Mouse (Mus musculus): ENCODE data around the gene Ly6g6f. TPM values are rescaled to one million over a fixed set of nuclear protein-coding genes. Genes with fewer than 3 reads are reported as not detected.
A peak's percentile ranks its signal among the peaks of the same experiment; 100 is the strongest.

Gene Ly6g6f
- total RNA-seq, 4 experiments from 2014 or later, result 0.50 to 0.54 TPM; not detected in 2

- no peak for DNase-seq (ENCODE audit: low spot score in 2 of 2)
These were observed 5.2 kb downstream of the Ly6g6f start for GRCm38 (mm10) chr17:35080248-35080647.

- no peak for DNase-seq (ENCODE audit: low spot score in 2 of 2)
These were observed 5.6 kb downstream of the Ly6g6f start for GRCm38 (mm10) chr17:35079778-35080177.

- no peak for DNase-seq (ENCODE audit: low spot score in 2 of 2)
These were observed 7.6 kb downstream of the Ly6g6f start, which contains the start of gene Ly6g6d for GRCm38 (mm10) chr17:35077786-35078233. Gene Ly6g6d, minus strand, starts transcription at chr17:35078065.

GRCm38 (mm10) chr17:35077285-35077684 lies 8.1 kb downstream of the Ly6g6f start:
- no peak for DNase-seq (ENCODE audit: low spot score in 2 of 2)

GRCm38 (mm10) chr17:35076507-35077176 lies 8.8 kb downstream of the Ly6g6f start, which contains the start of gene Ly6g6e:
Gene Ly6g6e, plus strand, starts transcription at chr17:35076902.
- DNase-seq (ENCODE audit: low spot score in 2 of 2), result no peak

GRCm38 (mm10) chr17:35074097-35074496 lies 11.3 kb downstream of the Ly6g6f start:
- DNase-seq (ENCODE audit: low spot score in 2 of 2), result no peak

- DNase-seq (ENCODE audit: low spot score in 2 of 2), result no peak
These were observed 14.0 kb downstream of the Ly6g6f start for GRCm38 (mm10) chr17:35071454-35071853.

GRCm38 (mm10) chr17:35070556-35071229 lies 14.7 kb downstream of the Ly6g6f start:
- no peak for DNase-seq (ENCODE audit: low spot score in 2 of 2)

- no peak for DNase-seq (ENCODE audit: low spot score in 2 of 2)
These were observed 17.0 kb downstream of the Ly6g6f start for GRCm38 (mm10) chr17:35068213-35068914.

- DNase-seq (ENCODE audit: low spot score in 2 of 2), result no peak
These were observed 19.3 kb downstream of the Ly6g6f start, which contains the start of gene Mpig6b for GRCm38 (mm10) chr17:35066084-35066483. Gene Mpig6b, minus strand, starts transcription at chr17:35066184.

GRCm38 (mm10) chr17:35064951-35065947 lies 20.2 kb downstream of the Ly6g6f start, which contains the start of gene Ly6g6c:
Gene Ly6g6c, plus strand, starts transcription at chr17:35065388.
- no peak for DNase-seq (ENCODE audit: low spot score in 2 of 2)

- DNase-seq (ENCODE audit: low spot score in 2 of 2), result no peak
These were observed 21.0 kb downstream of the Ly6g6f start for GRCm38 (mm10) chr17:35064378-35064877.

GRCm38 (mm10) chr17:35063466-35063865 lies 21.9 kb downstream of the Ly6g6f start:
- no peak for DNase-seq (ENCODE audit: low spot score in 2 of 2)

GRCm38 (mm10) chr17:35061299-35061698 lies 24.1 kb downstream of the Ly6g6f start:
- no peak for DNase-seq (ENCODE audit: low spot score in 2 of 2)

- DNase-seq (ENCODE audit: low spot score in 2 of 2), result no peak
These were observed 24.6 kb downstream of the Ly6g6f start for GRCm38 (mm10) chr17:35060737-35061297.

- DNase-seq (ENCODE audit: low spot score in 2 of 2), result no peak
These were observed 25.3 kb downstream of the Ly6g6f start for GRCm38 (mm10) chr17:35060071-35060470.

- DNase-seq (ENCODE audit: low spot score in 2 of 2), result peak; percentile 45 to 51
These were observed 26.2 kb downstream of the Ly6g6f start, which contains the start of gene Ddah2 for GRCm38 (mm10) chr17:35058911-35059892. Gene Ddah2, plus strand, starts transcription at chr17:35059035.

GRCm38 (mm10) chr17:35058316-35058715 lies 27.1 kb downstream of the Ly6g6f start:
- DNase-seq (ENCODE audit: low spot score in 2 of 2), result no peak

- DNase-seq (ENCODE audit: low spot score in 2 of 2), result no peak
These were observed 28.3 kb downstream of the Ly6g6f start for GRCm38 (mm10) chr17:35057090-35057489.
